Mouse (Mus musculus) limb, embryonic 12.5 days (tissue): ENCODE results near the gene Abr. TPM values are rescaled to one million over a fixed set of nuclear protein-coding genes. Genes with fewer than 3 reads are reported as not detected.
A peak's percentile ranks its signal among the peaks of the same experiment; 100 is the strongest.

ENCODE experiments used
- ATAC-seq: fragments of 200-750 bp; cut with Nextera tagmentation; 2 replicates; pipeline ENCODE4 v1.8.0; 2017; ENCODE audit warnings: low read depth, moderate TSS enrichment; ENCODE audit not compliant: insufficient number of reproducible peaks, insufficient read depth, low FRiP score, low TSS enrichment
- H3K27ac ChIP-seq: fragments of 300-500 bp; sonication (generic); 2 replicates; pipeline ENCODE4 v1.5.1; 2016; ENCODE audit warnings: mild to moderate bottlenecking, moderate library complexity
- H3K27me3 ChIP-seq: fragments of 300-500 bp; sonication (generic); 2 replicates; pipeline ENCODE4 v1.6.1; 2016; ENCODE audit warnings: mild to moderate bottlenecking, moderate library complexity
- H3K36me3 ChIP-seq: fragments of 300-500 bp; sonication (generic); 2 replicates; pipeline ENCODE4 v1.6.1; 2016; ENCODE audit warnings: mild to moderate bottlenecking, moderate library complexity
- H3K4me1 ChIP-seq: fragments of 300-500 bp; sonication (generic); replicated peaks from 2 replicates; pipeline ENCODE4 v1.6.1; 2016
- H3K4me2 ChIP-seq: fragments of 300-500 bp; sonication (generic); 2 replicates; pipeline ENCODE4 v1.6.1; 2016; ENCODE audit warnings: mild to moderate bottlenecking, moderate library complexity
- H3K4me3 ChIP-seq: fragments of 300-500 bp; sonication (generic); replicated peaks from 2 replicates; pipeline ENCODE4 v1.5.1; 2016; ENCODE audit warnings: mild to moderate bottlenecking
- H3K9ac ChIP-seq: fragments of 300-500 bp; sonication (generic); replicated peaks from 2 replicates; pipeline ENCODE4 v1.6.1; 2016; ENCODE audit warnings: mild to moderate bottlenecking, moderate library complexity
- H3K9me3 ChIP-seq: fragments of 300-500 bp; sonication (generic); 2 replicates; pipeline ENCODE4 v1.6.1; 2016; ENCODE audit warnings: mild to moderate bottlenecking, moderate library complexity
- WGBS: fragments of 180-500 bp; shearing (Covaris S2); methylation state at CpG from one replicate; pipeline ENCODE4 v1.1.7; 2016; 5-methylcytosine and 5-hydroxymethylcytosine counted together
- polyA plus RNA-seq: library from polyadenylated mRNA; unstranded; fragments of >200 nt; fragmentation: Nextera tagmentation; extraction: Ambion mirVana; gene quantifications from 2 replicates; pipeline ENCODE4 v1.2.1, GENCODE M21; 2016

Gene Abr
- polyA plus RNA-seq, 1 experiment from 2014 or later, result 48.3 TPM

- peaks cover 4% of the 10 kb centered on the region; the same call in 1 of the 2 replicates for H3K9me3 ChIP-seq
- no peak overlapping the region for H3K4me3 ChIP-seq
- H3K9ac ChIP-seq, result no peak overlapping the region
- H3K27ac ChIP-seq, result peak overlapping the region; percentile 77
- no peaks in the 10 kb centered on the region for H3K27me3 ChIP-seq
- no peak overlapping the region for H3K4me2 ChIP-seq
- WGBS, result 65% methylated on average over 3 of the region's 3 CpGs
- no peak; the same call in 1 of the 2 replicates for ATAC-seq
- peaks cover 46% of the 10 kb centered on the region for H3K4me1 ChIP-seq
- H3K36me3 ChIP-seq, result peaks cover 11% of the 10 kb centered on the region; the same call in 1 of the 2 replicates
Observed at GRCm38 (mm10) chr11:76385746-76386145, 236.4 kb downstream of the Abr start.

- Histone ChIP-seq H3K9ac (no peak overlapping the region), H3K4me1 (peaks cover 51% of the 10 kb centered on the region), H3K4me2 (no peak overlapping the region), H3K4me3 (no peak overlapping the region), H3K36me3 (peaks cover 5% of the 10 kb centered on the region; the same call in 1 of the 2 replicates), H3K9me3 (no peaks in the 10 kb centered on the region), H3K27ac (peak overlapping the region; percentile 77), H3K27me3 (no peaks in the 10 kb centered on the region)
- no peak for ATAC-seq
- whole genome bisulfite sequencing, result 38% methylated on average over 4 of the region's 4 CpGs
Observed at GRCm38 (mm10) chr11:76385017-76385416, 237.1 kb downstream of the Abr start.

- Histone ChIP-seq H3K4me1 (peaks cover 56% of the 10 kb centered on the region), H3K4me2 (no peak overlapping the region), H3K36me3 (peaks cover 5% of the 10 kb centered on the region; the same call in 1 of the 2 replicates), H3K27me3 (no peaks in the 10 kb centered on the region), H3K9me3 (no peaks in the 10 kb centered on the region), H3K27ac (peak overlapping the region; percentile 77), H3K4me3 (no peak overlapping the region), H3K9ac (no peak overlapping the region)
- WGBS, result 71% methylated on average over 5 of the region's 5 CpGs
- no peak for ATAC-seq
Observed at GRCm38 (mm10) chr11:76384307-76384706, 237.8 kb downstream of the Abr start.

- Histone ChIP-seq H3K4me3 (no peak overlapping the region), H3K36me3 (peaks cover 5% of the 10 kb centered on the region; the same call in 1 of the 2 replicates), H3K9ac (no peak overlapping the region), H3K27ac (peak overlapping the region; percentile 60), H3K4me2 (no peak overlapping the region), H3K4me1 (peaks cover 48% of the 10 kb centered on the region), H3K27me3 (no peaks in the 10 kb centered on the region), H3K9me3 (no peaks in the 10 kb centered on the region)
- 66% methylated on average over 13 of the region's 13 CpGs for WGBS
- no peak for ATAC-seq
Observed at GRCm38 (mm10) chr11:76382711-76383324, 239.3 kb downstream of the Abr start.

- Histone ChIP-seq H3K4me3 (no peak overlapping the region), H3K4me2 (no peak overlapping the region), H3K27me3 (no peaks in the 10 kb centered on the region), H3K36me3 (peaks cover 5% of the 10 kb centered on the region; the same call in 1 of the 2 replicates), H3K9me3 (no peaks in the 10 kb centered on the region), H3K27ac (0 out of 2 replicates have a peak overlapping the region, but pooled peaks have one; percentile 19), H3K9ac (no peak overlapping the region), H3K4me1 (peaks cover 56% of the 10 kb centered on the region)
- ATAC-seq, result no peak
- 68% methylated on average over 15 of the region's 15 CpGs for WGBS
Observed at GRCm38 (mm10) chr11:76381201-76381885, 240.8 kb downstream of the Abr start.

GRCm38 (mm10) chr11:76379921-76380544 is 242.1 kb downstream of the Abr start:
- Histone ChIP-seq H3K36me3 (peaks cover 5% of the 10 kb centered on the region; the same call in 1 of the 2 replicates), H3K27me3 (no peaks in the 10 kb centered on the region), H3K4me1 (peaks cover 56% of the 10 kb centered on the region), H3K27ac (0 out of 2 replicates have a peak overlapping the region, but pooled peaks have one; percentile 17), H3K4me2 (no peak overlapping the region), H3K9me3 (no peaks in the 10 kb centered on the region), H3K9ac (no peak overlapping the region), H3K4me3 (no peak overlapping the region)
- ATAC-seq, result no peak
- WGBS, result 23% methylated on average over 11 of the region's 11 CpGs

- Histone ChIP-seq H3K9ac (no peak overlapping the region), H3K4me3 (no peak overlapping the region), H3K36me3 (peaks cover 5% of the 10 kb centered on the region; the same call in 1 of the 2 replicates), H3K9me3 (no peaks in the 10 kb centered on the region), H3K27me3 (no peaks in the 10 kb centered on the region), H3K4me2 (no peak overlapping the region), H3K27ac (no peak overlapping the region), H3K4me1 (peaks cover 64% of the 10 kb centered on the region)
- no peak for ATAC-seq
- WGBS, result 72% methylated on average over 3 of the region's 3 CpGs
Observed at GRCm38 (mm10) chr11:76376425-76376824, 245.7 kb downstream of the Abr start.

- Histone ChIP-seq H3K27me3 (no peaks in the 10 kb centered on the region), H3K36me3 (no peaks in the 10 kb centered on the region), H3K4me3 (no peak overlapping the region), H3K9ac (no peak overlapping the region), H3K4me1 (peaks cover 71% of the 10 kb centered on the region), H3K9me3 (no peaks in the 10 kb centered on the region), H3K27ac (peak overlapping the region; percentile 86), H3K4me2 (peak overlapping the region; percentile 18; the same call in 1 of the 2 replicates)
- 31% methylated on average over 17 of the region's 17 CpGs for WGBS
- ATAC-seq, result peak; percentile 81
Observed at GRCm38 (mm10) chr11:76374491-76375185, 247.5 kb downstream of the Abr start.

- no peaks in the 10 kb centered on the region for H3K27me3 ChIP-seq
- H3K27ac ChIP-seq, result peak overlapping the region; percentile 70
- WGBS, result 29% methylated on average over 6 of the region's 6 CpGs
- no peak for ATAC-seq
- no peaks in the 10 kb centered on the region for H3K9me3 ChIP-seq
- H3K4me1 ChIP-seq, result peaks cover 77% of the 10 kb centered on the region
- H3K9ac ChIP-seq, result no peak overlapping the region
- no peak overlapping the region for H3K4me2 ChIP-seq
- no peaks in the 10 kb centered on the region for H3K36me3 ChIP-seq
- H3K4me3 ChIP-seq, result no peak overlapping the region
Observed at GRCm38 (mm10) chr11:76372534-76372933, 249.6 kb downstream of the Abr start.

GRCm38 (mm10) chr11:76372120-76372519 is 250.0 kb downstream of the Abr start:
- 54% methylated on average over 2 of the region's 2 CpGs for WGBS
- no peak for ATAC-seq
- no peak overlapping the region for H3K4me2 ChIP-seq
- H3K9me3 ChIP-seq, result no peaks in the 10 kb centered on the region
- H3K4me1 ChIP-seq, result peaks cover 73% of the 10 kb centered on the region
- no peaks in the 10 kb centered on the region for H3K36me3 ChIP-seq
- no peaks in the 10 kb centered on the region for H3K27me3 ChIP-seq
- peak overlapping the region; percentile 70 for H3K27ac ChIP-seq
- H3K9ac ChIP-seq, result no peak overlapping the region
- no peak overlapping the region for H3K4me3 ChIP-seq

- H3K27me3 ChIP-seq, result no peaks in the 10 kb centered on the region
- no peak overlapping the region for H3K4me3 ChIP-seq
- H3K4me1 ChIP-seq, result peaks cover 67% of the 10 kb centered on the region
- 0 out of 2 replicates have a peak overlapping the region, but pooled peaks have one; percentile 37 for H3K27ac ChIP-seq
- no peaks in the 10 kb centered on the region for H3K9me3 ChIP-seq
- H3K9ac ChIP-seq, result no peak overlapping the region
- H3K36me3 ChIP-seq, result peaks cover 6% of the 10 kb centered on the region; the same call in 1 of the 2 replicates
- ATAC-seq, result no peak
- no peak overlapping the region for H3K4me2 ChIP-seq
Observed at GRCm38 (mm10) chr11:76370491-76370890, 251.6 kb downstream of the Abr start.
